Mouse (Mus musculus) midbrain, embryonic 11.5 days (tissue): Measurements from ENCODE around the gene Oog4. TPM values are rescaled to one million over a fixed set of nuclear protein-coding genes. Genes with fewer than 3 reads are reported as not detected.

Source experiments
- polyA plus RNA-seq: library from polyadenylated mRNA; unstranded; fragments of >200 nt; fragmentation: Nextera tagmentation; extraction: Ambion mirVana; gene quantifications from 2 replicates; pipeline ENCODE4 v1.2.1, GENCODE M21; 2014

The Oog4 gene
- polyA plus RNA-seq, 1 experiment from 2014 or later = not detected

Other genes starting within 250 kb of the Oog4 start
- 14.2 and 14.7 TPM in 2 replicates for gene Prdm2, start 237.3 kb downstream of the Oog4 start, polyA plus RNA-seq
- gene Pdpn, start 150.8 kb downstream of the Oog4 start, polyA plus RNA-seq = 119 and 125 TPM in 2 replicates
- 0.08 and 0.27 TPM in 2 replicates for gene Lrrc38, start 100.6 kb downstream of the Oog4 start, polyA plus RNA-seq
- gene Pramel1, start 55.9 kb downstream of the Oog4 start, polyA plus RNA-seq = not detected in 2 replicates
- gene Pramef8, start 37.9 kb downstream of the Oog4 start, polyA plus RNA-seq = 15.6 and 18.6 TPM in 2 replicates
- gene Gm13043, start 61.0 kb upstream of the Oog4 start, polyA plus RNA-seq = not detected in 2 replicates
- gene Gm13040, start 85.6 kb upstream of the Oog4 start, polyA plus RNA-seq = not detected in 2 replicates
- gene BC080695, start 101.4 kb upstream of the Oog4 start, polyA plus RNA-seq = not detected in 2 replicates
- not detected in 2 replicates for gene Gm13057, start 101.4 kb upstream of the Oog4 start, polyA plus RNA-seq
- gene Gm13083, start 164.7 kb upstream of the Oog4 start, polyA plus RNA-seq = not detected in 2 replicates
- gene Gm13088, start 206.9 kb upstream of the Oog4 start, polyA plus RNA-seq = not detected in 2 replicates